Mouse (Mus musculus) embryo, embryonic 10 days (tissue): ENCODE data around the gene Pgp.
"Not testable (repeated sequence)": the region's sequence is repeated elsewhere in the genome, so short reads cannot be mapped to it uniquely, and the experiment has no call there.

Experiments
- DNase-seq: peaks from one replicate; pipeline ENCODE4 v3.0.0-alpha.2; 2015; ENCODE audit warnings: low spot score

Pgp gene

DNA sequence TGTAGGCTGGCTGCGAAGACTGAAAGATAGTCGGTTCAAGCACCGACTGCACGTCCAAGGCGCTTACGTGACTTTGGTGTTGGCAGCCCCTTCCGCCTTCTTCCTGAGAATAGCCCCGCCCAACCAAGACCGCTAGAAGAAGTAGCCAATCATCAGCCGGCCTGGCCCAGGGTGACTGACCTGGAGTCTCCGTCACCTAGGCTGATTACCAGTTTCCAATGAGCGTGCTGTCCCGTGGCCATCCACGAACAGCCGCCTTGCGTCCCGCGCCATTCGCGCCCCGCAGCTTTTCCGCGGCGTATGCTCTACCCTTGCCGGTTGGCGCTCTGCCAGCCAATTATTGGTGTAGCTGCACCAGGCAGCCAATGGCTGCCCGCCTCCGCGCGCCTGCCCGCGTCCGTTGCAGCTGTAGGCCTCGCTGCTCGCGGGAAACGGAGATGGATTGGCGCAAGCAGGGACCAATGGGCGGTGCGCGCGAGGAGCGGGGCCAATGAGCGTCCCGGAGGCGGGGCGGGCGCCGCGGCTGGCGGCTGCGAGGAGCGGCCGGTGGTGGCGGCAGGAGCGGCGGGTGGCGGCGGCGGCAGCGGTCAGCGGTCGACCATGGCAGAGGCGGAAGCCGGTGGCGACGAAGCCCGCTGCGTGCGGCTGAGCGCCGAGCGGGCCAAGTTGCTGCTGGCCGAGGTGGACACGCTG, at the start of gene Pgp, which contains the start of gene E4f1:
Gene Pgp (plus strand): TSS at position 483 of the 693 bp plus-strand sequence.
Gene E4f1 (minus strand): TSS at position 404 of the 693 bp plus-strand sequence.
- DNase-seq, result peak; percentile 99

DNA sequence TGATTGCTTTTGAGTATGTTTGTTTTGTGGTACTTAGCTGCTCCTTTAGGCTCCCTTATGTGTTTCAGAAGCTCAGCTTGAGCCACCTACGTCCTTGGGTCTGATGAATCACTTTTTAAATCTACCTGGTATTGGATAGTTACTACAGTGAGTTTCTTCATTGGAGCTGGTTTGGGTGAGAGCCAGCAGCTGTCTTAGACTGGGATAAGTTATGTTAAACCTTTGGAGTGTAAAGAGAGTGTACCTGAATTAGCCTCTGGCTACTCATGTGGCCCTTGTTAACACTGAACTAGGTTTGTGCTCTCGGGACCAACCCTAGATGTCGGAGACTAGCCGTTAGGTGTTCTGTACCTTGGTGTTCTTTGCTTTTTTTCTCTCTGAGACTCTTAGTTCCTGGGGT, 47.1 kb upstream of the Pgp start:
- DNase-seq, result no peak

- DNase-seq, result no peak
Observed at GRCm38 (mm10) chr17:24424489-24424888, 45.7 kb upstream of the Pgp start.

GRCm38 (mm10) chr17:24425326-24425725, 44.9 kb upstream of the Pgp start:
- not testable (repeated sequence) for DNase-seq

DNA sequence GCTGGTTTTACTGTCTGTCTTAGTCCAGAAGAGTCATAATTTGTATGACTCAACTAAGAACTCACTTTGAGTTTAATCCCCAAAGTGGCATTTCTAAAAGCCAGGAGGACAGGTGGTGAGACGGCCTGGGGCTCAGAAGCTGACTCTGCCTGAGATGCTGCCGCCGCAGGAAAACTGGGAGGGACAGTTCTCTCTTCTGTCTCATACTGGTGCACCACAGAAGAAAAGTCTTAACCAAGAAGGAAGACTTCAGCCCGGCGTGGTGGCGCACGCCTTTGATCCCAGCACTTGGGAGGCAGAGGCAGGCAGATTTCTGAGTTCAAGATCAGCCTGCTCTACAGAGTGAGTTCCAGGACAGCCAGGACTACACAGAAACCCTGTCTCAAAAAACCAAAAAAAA, 44.3 kb upstream of the Pgp start:
- DNase-seq, result no peak

DNA sequence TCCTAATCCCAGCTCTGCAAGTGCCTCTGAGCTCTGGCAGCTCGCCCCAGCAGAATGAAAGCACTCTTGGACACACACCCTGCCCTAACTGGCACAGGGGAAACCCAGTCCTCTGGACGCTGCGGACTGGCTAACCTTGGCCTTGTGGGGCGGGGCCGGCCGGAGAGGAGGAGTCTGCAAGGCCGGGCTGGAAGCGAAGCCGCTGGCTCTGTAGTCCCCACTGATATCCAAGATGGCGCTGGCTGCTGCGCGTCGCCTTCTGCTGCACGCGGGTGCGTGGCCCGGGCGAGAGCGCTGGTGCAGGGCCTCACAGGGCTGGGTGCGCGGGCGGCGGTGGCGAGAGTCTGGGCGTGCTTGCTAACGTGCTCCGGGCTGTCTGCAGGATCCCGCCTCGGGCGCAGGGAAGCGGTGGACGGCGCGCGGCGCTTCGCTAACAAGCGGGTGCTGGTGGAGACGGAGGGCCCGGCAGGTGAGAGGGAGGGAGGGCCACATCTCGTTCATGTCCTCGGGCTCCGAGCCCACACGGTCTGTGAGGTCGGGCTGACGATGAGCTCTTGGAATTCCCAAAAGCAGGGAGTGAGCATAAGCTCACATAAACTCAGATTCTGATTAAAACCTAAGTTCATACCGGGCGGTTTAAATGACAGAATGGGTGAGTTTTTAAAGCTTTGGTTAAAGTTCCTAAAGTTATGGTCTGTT, 43.6 kb upstream of the Pgp start, which contains the start of gene Eci1:
Gene Eci1 (plus strand): TSS at position 171 of the 699 bp plus-strand sequence.
- peak; percentile 95 for DNase-seq

DNA sequence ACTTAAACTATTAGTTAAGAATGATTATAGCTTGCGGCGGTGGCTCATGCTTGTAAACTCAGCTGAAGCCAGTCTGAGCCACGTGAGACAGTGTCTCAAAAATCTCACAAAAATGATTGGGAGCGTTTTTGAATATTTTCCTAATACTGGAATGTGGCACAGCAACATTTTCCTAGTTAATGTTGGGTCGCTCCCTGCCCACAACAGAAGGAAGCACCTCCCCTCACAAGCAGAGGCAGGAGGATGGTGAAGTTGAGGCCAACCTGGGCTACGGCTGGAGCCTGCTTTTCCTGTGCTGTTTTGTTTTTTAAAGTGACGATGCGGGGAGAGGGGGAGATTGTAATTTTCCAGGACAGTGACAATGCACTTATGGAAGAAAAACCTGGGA, 43.0 kb upstream of the Pgp start:
- DNase-seq, result peak; percentile 30

- no peak for DNase-seq
Observed at GRCm38 (mm10) chr17:24429201-24429983, 40.8 kb upstream of the Pgp start.

GRCm38 (mm10) chr17:24437016-24437415, 33.2 kb upstream of the Pgp start:
- peak; percentile 28 for DNase-seq

- DNase-seq, result no peak
Observed at GRCm38 (mm10) chr17:24440377-24440776, 29.8 kb upstream of the Pgp start.

GRCm38 (mm10) chr17:24441148-24441547, 29.0 kb upstream of the Pgp start:
- DNase-seq, result peak; percentile 21

DNA sequence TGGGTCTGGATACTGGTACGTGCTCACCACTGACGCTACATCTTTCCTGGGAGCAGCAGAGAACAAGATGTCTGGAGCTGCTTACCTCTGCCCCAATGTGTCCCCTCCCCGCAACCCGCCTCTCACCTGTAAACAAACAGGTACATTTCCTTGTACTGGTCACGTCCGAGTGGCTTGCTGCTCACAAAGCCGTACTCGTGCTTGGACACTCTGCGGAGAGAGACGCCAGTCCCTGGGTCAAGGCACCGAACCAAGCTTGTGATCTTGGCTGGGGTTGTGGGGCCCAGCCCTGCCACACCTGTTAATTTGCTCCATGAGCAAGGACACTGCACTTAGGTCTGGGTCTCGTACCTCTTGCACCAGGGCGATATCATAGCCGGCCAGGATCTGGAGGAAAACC, 28.1 kb upstream of the Pgp start:
- no peak for DNase-seq

DNA sequence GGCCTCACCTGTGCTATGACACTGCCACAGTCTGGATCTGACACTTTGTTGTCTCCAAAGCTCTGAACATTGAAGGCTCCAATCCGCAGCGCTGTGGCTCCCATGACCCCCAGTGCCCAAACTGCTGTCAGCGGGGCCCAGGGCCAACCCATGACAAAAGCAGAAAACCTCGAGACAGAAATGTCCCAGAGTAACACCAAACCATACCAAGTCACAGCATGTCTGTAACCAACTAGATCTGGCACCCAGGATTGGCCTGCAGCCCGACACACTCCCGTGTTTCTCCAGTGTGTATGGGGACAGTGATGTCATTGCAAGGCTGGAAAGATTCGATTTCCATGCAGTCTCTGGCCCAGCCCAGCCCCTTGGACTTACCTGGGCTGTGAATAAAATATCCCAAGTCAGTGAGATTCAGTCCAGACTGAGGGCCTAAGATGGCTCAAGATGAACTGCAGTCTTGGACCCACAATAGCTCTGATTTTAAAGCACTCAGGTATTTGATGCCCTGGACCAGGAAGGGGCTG, 27.5 kb upstream of the Pgp start, which contains the start of gene Dnase1l2:
Gene Dnase1l2 (minus strand): TSS at position 474 of the 524 bp plus-strand sequence.
- DNase-seq, result no peak

DNA sequence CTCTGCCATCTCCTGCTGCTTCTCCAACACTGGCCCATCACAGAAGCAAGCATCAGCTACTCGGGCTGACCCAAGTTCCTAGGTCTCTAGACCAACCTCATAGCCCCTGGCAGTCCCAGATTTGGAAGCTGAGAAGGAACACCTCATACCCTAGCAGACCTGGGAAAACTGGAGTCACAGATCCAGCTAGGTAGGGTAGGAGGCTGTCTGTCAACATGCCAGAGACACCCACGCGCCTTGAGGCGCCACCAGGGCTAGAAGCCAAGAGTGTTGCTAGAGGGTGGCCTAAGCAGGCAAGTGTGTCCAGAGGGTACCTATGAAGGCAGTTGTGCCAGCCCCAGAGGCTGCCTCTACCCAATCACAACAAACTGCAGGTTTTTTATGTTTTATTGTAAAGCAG, 26.8 kb upstream of the Pgp start:
- no peak for DNase-seq

DNA sequence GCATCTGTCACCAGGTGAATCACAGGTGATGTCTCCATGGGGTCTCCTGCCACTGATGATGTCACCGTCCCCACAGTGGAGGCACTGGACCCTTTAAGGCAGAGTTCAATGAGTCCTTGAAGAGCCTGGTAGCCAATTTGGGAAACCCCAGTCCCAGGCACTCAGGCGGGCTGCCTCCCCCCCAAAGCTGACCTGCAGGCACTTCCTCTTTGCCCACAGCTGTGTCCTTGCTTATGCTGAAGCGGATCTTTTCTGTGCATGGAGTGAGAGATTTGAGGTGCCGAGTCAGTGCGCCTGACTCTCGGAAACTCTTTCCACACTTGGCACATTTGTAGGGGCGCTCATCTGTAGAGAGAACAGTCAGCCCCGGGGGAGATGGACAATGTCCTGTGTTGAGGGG, 23.6 kb upstream of the Pgp start:
- no peak for DNase-seq

- DNase-seq, result no peak
Observed at GRCm38 (mm10) chr17:24449507-24449906, 20.7 kb upstream of the Pgp start.

- DNase-seq, result no peak
Observed at GRCm38 (mm10) chr17:24451220-24451619, 19.0 kb upstream of the Pgp start.

DNA sequence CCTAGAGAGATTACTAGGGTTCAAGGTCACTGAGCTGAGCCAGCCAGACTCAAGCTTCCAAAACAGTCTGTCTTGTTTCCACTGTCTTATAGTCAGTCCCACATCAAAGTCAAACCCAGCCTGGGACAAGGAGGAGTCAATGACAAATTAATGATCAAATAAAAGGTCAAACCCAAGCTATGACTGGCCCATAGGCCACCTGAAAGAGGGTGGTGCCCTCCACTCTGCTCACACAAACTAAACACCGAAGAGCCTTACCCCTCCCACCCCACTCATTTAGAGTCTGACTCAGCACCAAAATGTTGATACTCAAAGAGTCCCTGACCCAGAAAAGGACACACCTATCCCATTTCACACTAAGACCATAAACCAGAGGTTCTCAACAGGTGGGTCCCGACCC, 16.8 kb upstream of the Pgp start:
- no peak for DNase-seq

DNA sequence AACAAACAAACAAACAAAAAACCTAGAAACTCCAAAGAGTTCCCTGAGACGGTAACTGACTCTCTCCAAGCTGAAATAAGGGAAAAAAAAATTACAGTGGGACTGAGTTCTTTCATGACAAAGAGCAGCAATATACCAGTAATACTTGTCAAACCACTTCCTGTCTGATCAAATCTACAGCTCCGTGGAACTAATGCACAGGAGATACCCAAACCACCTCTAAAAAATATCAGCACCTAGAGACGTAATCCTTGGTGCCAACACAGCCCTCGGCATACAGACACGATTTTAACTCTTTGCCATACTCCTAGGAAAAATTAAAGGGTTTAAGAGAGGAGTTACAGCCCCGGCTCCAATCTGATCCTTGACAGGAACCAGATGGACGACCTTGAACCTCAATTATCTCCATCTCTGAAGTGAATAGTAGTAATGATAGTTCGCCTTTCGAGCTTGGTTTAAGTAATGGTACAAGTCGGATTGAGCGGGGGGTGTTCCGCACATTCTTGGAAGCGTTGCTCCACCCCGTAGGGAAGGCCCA, 15.9 kb upstream of the Pgp start:
- DNase-seq, result no peak

DNA sequence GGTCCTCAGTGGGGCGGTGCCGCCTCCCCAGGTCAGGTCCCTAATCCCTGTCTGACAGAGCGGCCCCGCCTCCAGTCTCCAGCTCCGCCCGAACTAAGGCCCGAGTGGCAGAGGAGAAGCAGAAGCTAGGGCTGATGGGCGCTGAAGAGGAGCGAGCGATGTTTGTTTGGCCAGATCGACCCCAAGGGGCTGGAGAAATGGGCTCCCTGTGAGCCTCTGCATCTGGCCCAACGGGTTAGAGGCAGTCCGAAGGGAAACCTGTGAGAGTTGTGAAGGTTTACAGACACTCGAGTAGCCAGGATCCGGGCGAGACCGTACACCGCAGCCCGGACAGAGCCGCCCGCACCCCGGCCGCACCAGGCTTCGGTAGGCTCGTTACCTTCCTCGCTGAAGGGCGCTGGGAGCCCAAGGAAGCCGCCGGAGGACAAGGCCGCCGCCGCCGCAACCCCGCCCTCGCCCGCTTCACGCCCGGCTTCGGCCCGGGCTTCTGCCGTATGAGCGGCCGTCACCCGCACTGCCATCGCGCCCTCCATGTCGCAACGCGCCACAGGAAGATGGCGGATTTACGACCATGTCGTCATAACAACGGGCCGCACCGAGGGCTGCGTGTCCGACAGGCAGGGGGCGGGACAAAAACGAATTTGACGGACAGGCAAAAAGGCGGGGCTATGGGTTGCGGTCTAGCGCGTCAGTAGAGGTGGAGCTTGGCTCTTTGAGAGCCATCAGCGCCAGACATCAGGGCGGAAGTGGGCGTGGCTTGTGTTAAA, 15.3 kb upstream of the Pgp start:
- peak; percentile 100 for DNase-seq

- not testable (repeated sequence) for DNase-seq
Observed at GRCm38 (mm10) chr17:24455523-24456206, 14.5 kb upstream of the Pgp start.
